Mouse (Mus musculus): ENCODE data around the gene Tmem204. TPM values are rescaled to one million over a fixed set of nuclear protein-coding genes. Genes with fewer than 3 reads are reported as not detected.

Gene Tmem204
- total and polyA plus RNA-seq, 2 experiments from 2014 or later, result 10.3 to 11.9 TPM

GRCm38 (mm10) chr17:25076906-25077305 lies 6.5 kb downstream of the Tmem204 start:
- no peak for TF ChIP-seq CTCF (IDR thresholded peaks at IDR 0.05; ENCODE audit: low read depth)
- no peak for ATAC-seq
- no peak for DNase-seq

GRCm38 (mm10) chr17:25068690-25069089 lies 14.7 kb downstream of the Tmem204 start:
- Histone ChIP-seq H3K4me1 (ENCODE audit: insufficient read depth) (no peaks in the 10 kb centered on the region), H3K27me3 (ENCODE audit: insufficient read depth, low read length) (no peaks in the 10 kb centered on the region), H3K27ac (ENCODE audit: low read depth, low read length) (no peak overlapping the region), H3K4me3 (ENCODE audit: low read depth, low read length) (no peak overlapping the region), H3K4me2 (ENCODE audit: low read depth) (no peak overlapping the region), H3K9me3 (ENCODE audit: low read length) (no peaks in the 10 kb centered on the region), H3K9ac (no peak overlapping the region), H3K36me3 (ENCODE audit: insufficient read depth) (peaks cover 35% of the 10 kb centered on the region)
- no peak for TF ChIP-seq CTCF (IDR thresholded peaks at IDR 0.05; ENCODE audit: low read depth)
- DNase-seq, result no peak
- 79% methylated on average over 2 of the region's 2 CpGs for WGBS
- ATAC-seq, result no peak

More at GRCm38 (mm10) chr17:25076906-25077305, 6.5 kb downstream of the Tmem204 start:
- Histone ChIP-seq H3K36me3 (ENCODE audit: insufficient read depth) (peaks cover 19% of the 10 kb centered on the region; the same call in 1 of the 2 replicates), H3K27ac (ENCODE audit: low read depth, low read length) (no peak overlapping the region), H3K4me3 (ENCODE audit: low read depth, low read length) (no peak overlapping the region), H3K9me3 (ENCODE audit: low read length) (no peaks in the 10 kb centered on the region), H3K9ac (no peak overlapping the region), H3K27me3 (ENCODE audit: insufficient read depth, low read length) (no peaks in the 10 kb centered on the region), H3K4me1 (ENCODE audit: insufficient read depth) (no peaks in the 10 kb centered on the region), H3K4me2 (ENCODE audit: low read depth) (no peak overlapping the region)
- WGBS, result 87% methylated on average over 4 of the region's 4 CpGs

- Histone ChIP-seq H3K36me3 (ENCODE audit: insufficient read depth) (peaks cover 29% of the 10 kb centered on the region), H3K9ac (no peak overlapping the region), H3K4me3 (ENCODE audit: low read depth, low read length) (no peak overlapping the region), H3K27me3 (ENCODE audit: insufficient read depth, low read length) (no peaks in the 10 kb centered on the region), H3K4me2 (ENCODE audit: low read depth) (no peak overlapping the region), H3K4me1 (ENCODE audit: insufficient read depth) (no peaks in the 10 kb centered on the region), H3K9me3 (ENCODE audit: low read length) (no peaks in the 10 kb centered on the region), H3K27ac (ENCODE audit: low read depth, low read length) (no peak overlapping the region)
- no peak for DNase-seq
- no peak for ATAC-seq
- 79% methylated on average over 8 of the region's 8 CpGs for WGBS
- no peak for TF ChIP-seq CTCF (IDR thresholded peaks at IDR 0.05; ENCODE audit: low read depth)
Measured at GRCm38 (mm10) chr17:25067442-25067851, 15.9 kb downstream of the Tmem204 start.

- H3K36me3 ChIP-seq (ENCODE audit: insufficient read depth), result peaks cover 36% of the 10 kb centered on the region
- no peak for ATAC-seq
- DNase-seq, result no peak
- H3K9ac ChIP-seq, result no peak overlapping the region
- no peaks in the 10 kb centered on the region for H3K9me3 ChIP-seq (ENCODE audit: low read length)
- H3K27me3 ChIP-seq (ENCODE audit: insufficient read depth, low read length), result no peaks in the 10 kb centered on the region
- H3K27ac ChIP-seq (ENCODE audit: low read depth, low read length), result no peak overlapping the region
- H3K4me3 ChIP-seq (ENCODE audit: low read depth, low read length), result no peak overlapping the region
- 92% methylated on average over 7 of the region's 7 CpGs for WGBS
- H3K4me1 ChIP-seq (ENCODE audit: insufficient read depth), result no peaks in the 10 kb centered on the region
- no peak overlapping the region for H3K4me2 ChIP-seq (ENCODE audit: low read depth)
- TF ChIP-seq CTCF (IDR thresholded peaks at IDR 0.05; ENCODE audit: low read depth), result no peak
Measured at GRCm38 (mm10) chr17:25066595-25066994, 16.8 kb downstream of the Tmem204 start.

- Histone ChIP-seq H3K27ac (ENCODE audit: low read depth, low read length) (no peak overlapping the region), H3K4me2 (ENCODE audit: low read depth) (no peak overlapping the region), H3K27me3 (ENCODE audit: insufficient read depth, low read length) (no peaks in the 10 kb centered on the region), H3K36me3 (ENCODE audit: insufficient read depth) (peaks cover 45% of the 10 kb centered on the region), H3K4me3 (ENCODE audit: low read depth, low read length) (no peak overlapping the region), H3K9me3 (ENCODE audit: low read length) (no peaks in the 10 kb centered on the region), H3K9ac (no peak overlapping the region), H3K4me1 (ENCODE audit: insufficient read depth) (no peaks in the 10 kb centered on the region)
- TF ChIP-seq CTCF (IDR thresholded peaks at IDR 0.05; ENCODE audit: low read depth), result no peak
- DNase-seq (no peak), ATAC-seq (no peak)
- 87% methylated on average over 3 of the region's 3 CpGs for WGBS
Measured at GRCm38 (mm10) chr17:25065189-25065588, 18.2 kb downstream of the Tmem204 start.

- no peak overlapping the region for H3K4me2 ChIP-seq (ENCODE audit: low read depth)
- no peak overlapping the region for H3K9ac ChIP-seq
- WGBS, result 84% methylated on average over 9 of the region's 9 CpGs
- H3K4me3 ChIP-seq (ENCODE audit: low read depth, low read length), result no peak overlapping the region
- DNase-seq (no peak), ATAC-seq (no peak)
- no peaks in the 10 kb centered on the region for H3K4me1 ChIP-seq (ENCODE audit: insufficient read depth)
- H3K27ac ChIP-seq (ENCODE audit: low read depth, low read length), result no peak overlapping the region
- H3K27me3 ChIP-seq (ENCODE audit: insufficient read depth, low read length), result no peaks in the 10 kb centered on the region
- TF ChIP-seq CTCF (IDR thresholded peaks at IDR 0.05; ENCODE audit: low read depth), result no peak
- no peaks in the 10 kb centered on the region for H3K9me3 ChIP-seq (ENCODE audit: low read length)
- H3K36me3 ChIP-seq (ENCODE audit: insufficient read depth), result peaks cover 47% of the 10 kb centered on the region
Measured at GRCm38 (mm10) chr17:25064351-25064750, 19.0 kb downstream of the Tmem204 start.

GRCm38 (mm10) chr17:25063872-25064271 lies 19.5 kb downstream of the Tmem204 start:
- Histone ChIP-seq H3K4me1 (ENCODE audit: insufficient read depth) (no peaks in the 10 kb centered on the region), H3K27me3 (ENCODE audit: insufficient read depth, low read length) (no peaks in the 10 kb centered on the region), H3K9me3 (ENCODE audit: low read length) (no peaks in the 10 kb centered on the region), H3K4me2 (ENCODE audit: low read depth) (no peak overlapping the region), H3K36me3 (ENCODE audit: insufficient read depth) (peaks cover 48% of the 10 kb centered on the region), H3K9ac (no peak overlapping the region), H3K27ac (ENCODE audit: low read depth, low read length) (no peak overlapping the region), H3K4me3 (ENCODE audit: low read depth, low read length) (no peak overlapping the region)
- ATAC-seq (no peak), DNase-seq (no peak)
- TF ChIP-seq CTCF (IDR thresholded peaks at IDR 0.05; ENCODE audit: low read depth), result no peak
- WGBS, result 73% methylated on average over 12 of the region's 12 CpGs

Measured in forebrain, postnatal 0 days (tissue).